Mouse (Mus musculus): Measurements from ENCODE around the gene Slc25a42. TPM values are rescaled to one million over a fixed set of nuclear protein-coding genes. Genes with fewer than 3 reads are reported as not detected.
A peak's percentile ranks its signal among the peaks of the same experiment; 100 is the strongest.

The Slc25a42 gene
- total RNA-seq, 2 experiments from 2014 or later, result 44.8 to 49.7 TPM

- DNase-seq, result no peak
Measured at GRCm38 (mm10) chr8:70214411-70214810, 2.3 kb upstream of the Slc25a42 start.

- DNase-seq, result no peak
Measured at GRCm38 (mm10) chr8:70211726-70212111, 386 bp downstream of the Slc25a42 start.

DNA sequence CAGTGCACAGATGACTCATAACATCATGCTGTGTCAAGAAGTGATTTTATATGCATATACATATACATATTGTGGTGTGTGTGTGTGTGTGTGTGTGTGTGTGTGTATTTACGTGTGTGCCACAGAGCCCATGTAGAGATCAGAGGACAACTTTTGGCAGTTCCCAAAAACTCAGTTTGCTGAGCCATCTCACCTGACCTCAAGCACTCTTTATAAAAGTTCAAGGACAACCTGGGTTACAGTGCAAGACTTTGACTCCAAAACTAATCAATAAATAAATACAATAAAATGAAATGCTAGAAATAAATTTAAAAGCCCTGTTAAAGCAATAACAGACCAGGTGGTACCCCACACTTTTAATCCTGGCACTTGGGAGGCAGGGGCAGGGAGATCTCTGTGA, 830 bp downstream of the Slc25a42 start:
- DNase-seq, result no peak

DNA sequence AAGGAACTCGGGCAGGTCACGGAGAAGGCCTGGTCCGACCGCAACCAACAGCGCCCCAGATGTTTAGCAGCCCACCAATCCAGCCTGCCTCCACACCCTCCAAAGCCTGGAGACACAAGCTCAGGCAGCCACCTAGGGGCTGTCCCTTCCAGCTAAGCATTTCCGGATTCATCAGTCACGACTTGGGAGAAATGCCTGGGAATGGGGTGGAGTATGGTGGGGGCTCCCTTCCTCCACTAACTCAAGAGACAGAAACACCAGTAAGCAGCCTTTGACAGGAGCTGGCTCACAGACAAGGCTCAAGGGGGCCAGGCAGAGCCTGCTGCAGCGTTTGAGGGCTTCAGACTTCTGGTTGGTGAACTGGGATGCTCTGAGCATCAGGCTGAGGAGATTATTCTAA, 1.6 kb downstream of the Slc25a42 start:
- DNase-seq, result no peak

GRCm38 (mm10) chr8:70208130-70208529, 4.0 kb downstream of the Slc25a42 start:
- DNase-seq, result no peak

GRCm38 (mm10) chr8:70204757-70205156, 7.3 kb downstream of the Slc25a42 start:
- no peak for DNase-seq

GRCm38 (mm10) chr8:70203072-70203471, 9.0 kb downstream of the Slc25a42 start:
- DNase-seq, result no peak

DNA sequence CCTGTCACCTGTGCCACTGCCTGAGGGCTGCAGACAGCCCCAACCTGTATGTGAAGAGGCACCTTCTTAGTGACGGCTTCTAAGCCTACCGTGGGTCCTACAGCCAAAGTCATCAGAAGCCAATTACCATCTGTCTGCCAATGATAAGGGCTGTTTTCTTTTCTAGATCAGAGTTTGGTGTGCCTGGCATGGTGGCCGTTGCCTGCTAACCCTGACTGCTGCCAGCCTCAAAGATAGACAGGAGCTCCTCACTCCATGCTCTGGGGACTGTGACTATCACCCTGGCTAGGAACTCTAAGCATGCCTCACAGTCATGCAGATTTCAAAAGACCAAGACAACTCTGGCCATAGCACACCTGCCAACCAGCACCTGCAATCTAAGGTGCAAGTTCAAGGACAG, 10.7 kb downstream of the Slc25a42 start:
- no peak for DNase-seq

- peak; percentile 65 to 68 for DNase-seq
Measured at GRCm38 (mm10) chr8:70200098-70200681, 11.9 kb downstream of the Slc25a42 start.

DNA sequence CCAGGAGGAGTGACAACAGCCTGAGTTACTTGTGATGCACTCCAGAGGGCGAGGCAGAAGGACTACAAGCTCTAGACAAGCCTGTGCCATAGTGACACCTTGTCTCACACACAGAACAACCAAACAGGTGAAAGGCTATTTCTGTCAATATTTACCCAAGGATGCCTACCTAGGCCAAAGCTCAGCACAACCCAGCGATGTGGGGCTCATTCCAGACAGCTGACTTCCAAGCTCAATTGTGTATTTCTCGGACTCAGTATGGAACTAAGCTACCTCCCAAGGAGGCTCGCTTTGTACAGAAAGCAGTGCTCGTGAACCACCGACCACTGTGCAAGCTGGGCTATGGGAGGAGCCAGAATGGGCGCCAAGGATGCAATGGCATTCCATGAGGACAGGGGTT, 14.5 kb downstream of the Slc25a42 start:
- no peak for DNase-seq

GRCm38 (mm10) chr8:70195762-70196161, 16.3 kb downstream of the Slc25a42 start:
- no peak for DNase-seq

DNA sequence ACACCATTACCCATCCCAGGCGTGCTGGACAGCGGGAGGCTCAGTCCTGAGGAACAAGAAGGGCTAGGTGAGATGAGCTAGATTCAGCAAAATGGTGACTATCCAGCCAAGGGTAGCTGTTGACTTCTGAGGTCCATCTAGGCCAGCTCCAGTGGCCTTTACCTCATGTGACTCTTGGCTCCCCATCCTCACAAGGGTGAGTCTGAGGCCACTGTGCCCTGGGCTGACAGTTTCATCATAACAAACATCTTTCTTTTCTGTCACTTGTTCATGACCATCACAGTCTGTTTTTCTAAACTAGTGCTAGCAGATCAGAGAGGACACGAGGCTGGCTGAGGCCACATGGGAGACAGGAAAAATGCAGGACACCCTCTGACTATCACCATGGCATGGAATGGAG, 17.9 kb downstream of the Slc25a42 start:
- no peak for DNase-seq

DNA sequence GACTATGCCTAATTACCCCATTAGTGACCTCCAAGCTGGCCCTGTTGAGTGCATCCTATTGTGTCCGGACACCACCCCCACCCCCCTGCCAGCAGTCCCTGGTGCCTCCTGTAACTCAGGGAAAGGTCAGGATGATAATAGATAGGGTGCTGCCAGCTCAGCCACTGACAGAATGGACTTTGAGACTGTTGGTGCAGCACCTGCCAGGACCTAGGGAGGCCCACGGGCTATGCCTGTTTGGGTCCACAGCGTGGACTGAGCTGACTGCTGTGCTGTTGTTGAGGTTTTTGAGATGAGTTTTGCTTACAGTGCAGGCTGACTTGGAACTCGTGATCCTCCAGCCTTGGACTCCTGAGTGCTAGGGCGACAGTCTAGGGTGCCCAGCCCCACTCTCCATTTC, 18.9 kb downstream of the Slc25a42 start:
- DNase-seq, result no peak

DNA sequence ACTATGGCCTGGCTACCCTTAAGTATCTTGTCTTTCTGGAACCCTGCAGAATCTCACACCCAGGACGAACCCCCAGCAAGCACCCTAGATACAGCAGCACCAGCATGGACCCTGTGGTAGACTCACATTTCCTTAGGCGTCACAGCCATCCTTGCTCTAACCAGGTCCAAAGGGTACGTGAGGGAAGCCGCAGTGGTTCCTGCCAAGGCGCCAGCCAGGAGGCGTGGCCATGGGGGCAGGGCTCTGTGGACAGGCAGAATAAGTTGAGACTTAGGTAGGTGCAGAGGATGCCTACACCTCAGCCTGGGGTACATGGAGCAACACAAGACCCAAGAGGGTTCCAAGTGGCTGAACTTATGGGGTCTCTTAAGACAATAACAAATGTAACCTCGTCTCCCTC, 23.4 kb downstream of the Slc25a42 start:
- DNase-seq, result no peak

DNA sequence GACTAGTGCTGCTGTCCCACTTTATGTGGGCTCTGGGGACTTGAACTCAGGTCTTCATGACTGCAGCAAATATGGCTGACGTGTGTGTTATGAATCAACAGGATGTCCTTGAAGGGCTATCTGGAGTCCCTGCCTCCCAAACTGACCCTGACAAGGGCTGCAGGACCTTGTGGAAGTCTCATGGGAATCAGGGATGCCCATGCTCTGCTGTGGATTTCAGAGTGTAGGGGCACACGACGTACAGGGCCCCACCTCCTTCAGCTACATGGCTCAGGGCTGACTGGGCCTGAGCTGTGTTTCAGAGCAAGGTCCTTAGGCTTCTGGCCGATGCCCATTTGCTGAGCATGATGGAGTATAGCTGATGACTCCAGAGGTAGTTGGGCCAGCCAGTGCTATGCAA, 28.9 kb downstream of the Slc25a42 start:
- DNase-seq, result no peak

GRCm38 (mm10) chr8:70181903-70182252, 30.2 kb downstream of the Slc25a42 start:
- DNase-seq, result no peak

DNA sequence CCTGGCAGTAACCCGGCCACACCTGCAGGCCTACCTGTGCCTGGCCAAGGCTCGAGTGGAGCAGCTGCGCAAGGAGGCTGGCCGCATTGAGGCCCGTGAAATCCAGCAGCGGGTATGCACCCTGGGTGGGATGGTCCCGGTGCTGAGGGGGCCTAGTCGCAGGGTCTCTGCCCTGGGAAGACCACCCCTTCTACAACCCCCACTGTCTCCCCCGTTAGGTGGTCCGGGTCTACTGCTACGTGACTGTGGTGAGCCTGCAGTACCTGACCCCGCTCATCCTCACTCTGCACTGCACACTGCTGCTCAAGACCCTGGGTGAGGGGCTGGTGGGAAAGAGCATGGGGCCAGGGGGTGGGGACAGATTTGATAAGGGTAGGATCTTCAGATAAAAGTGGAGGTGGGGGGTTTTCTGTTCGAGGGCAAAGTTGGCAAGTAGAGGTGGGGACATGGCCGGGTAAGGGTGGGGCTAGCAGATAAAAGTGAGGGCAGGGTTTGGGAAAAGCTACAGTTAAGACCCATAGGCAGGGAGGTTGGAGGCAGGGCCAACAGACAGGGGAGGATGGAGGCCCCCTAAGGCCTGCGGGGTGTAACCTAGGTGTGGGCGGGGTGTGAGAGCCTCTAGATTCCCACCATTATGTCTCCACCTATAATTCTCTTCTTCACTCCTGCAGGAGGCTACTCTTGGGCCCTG, 30.7 kb downstream of the Slc25a42 start:
- DNase-seq, result no peak

DNA sequence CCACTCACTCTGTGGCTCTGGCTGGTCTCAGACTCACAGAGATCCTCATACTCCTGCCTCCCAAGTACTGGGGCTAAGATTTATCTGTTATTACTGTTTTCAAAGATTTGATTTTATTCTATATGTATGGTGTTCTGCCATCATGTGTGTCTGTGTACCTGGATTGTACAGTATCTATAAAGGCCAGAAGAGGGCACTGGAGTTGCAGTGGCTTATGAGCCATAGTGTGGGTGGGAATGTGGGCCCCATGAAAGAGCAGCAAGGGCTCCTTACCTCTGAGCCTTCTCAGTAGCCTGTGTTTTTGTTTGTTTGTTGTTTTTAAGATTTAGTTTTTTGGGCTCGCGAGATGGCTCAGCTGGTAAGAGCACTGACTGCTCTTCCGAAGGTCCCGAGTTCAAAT, 33.0 kb downstream of the Slc25a42 start:
- no peak for DNase-seq

GRCm38 (mm10) chr8:70178231-70178630, 33.9 kb downstream of the Slc25a42 start:
- no peak for DNase-seq

DNA sequence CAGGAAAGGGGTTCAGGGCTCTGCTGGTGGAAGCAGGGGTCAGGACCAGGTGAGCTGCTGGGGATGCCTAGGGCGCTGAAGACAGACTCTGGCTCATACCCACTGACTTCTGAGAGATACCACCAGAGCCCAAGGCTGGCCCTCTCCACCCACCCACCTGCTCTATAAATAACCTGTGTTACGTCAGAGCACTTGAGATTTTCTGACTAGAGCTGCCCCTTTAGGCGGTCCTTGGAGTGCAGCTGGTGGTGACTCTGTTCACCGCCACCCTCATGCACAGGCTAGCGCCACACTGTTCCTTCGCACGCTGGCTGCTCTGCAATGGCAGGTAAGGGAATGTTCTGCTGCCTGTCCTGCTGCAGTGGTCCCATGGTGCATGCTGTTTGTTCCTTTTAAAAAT, 38.0 kb downstream of the Slc25a42 start:
- no peak for DNase-seq

DNA sequence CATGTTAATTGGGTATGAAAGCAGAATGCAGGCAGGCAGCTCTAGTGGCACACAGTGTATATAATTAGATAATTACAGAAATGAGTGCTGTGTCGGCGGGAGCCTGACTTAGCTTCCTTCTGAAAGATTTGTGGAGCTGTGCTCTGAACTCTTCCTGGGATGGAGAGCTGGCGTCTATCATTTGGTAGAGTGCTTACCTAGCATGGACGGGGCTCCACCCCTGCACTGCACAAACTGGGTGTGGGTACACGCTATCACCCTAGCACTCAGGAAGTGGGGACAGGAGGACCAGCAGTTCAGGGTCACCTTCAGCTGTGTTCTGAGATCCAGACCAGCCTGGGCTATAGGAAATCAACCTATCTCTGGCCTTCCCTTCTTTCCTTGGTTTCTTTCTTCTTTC, 38.8 kb downstream of the Slc25a42 start:
- DNase-seq, result no peak

GRCm38 (mm10) chr8:70172043-70172681, 39.9 kb downstream of the Slc25a42 start, which contains the start of gene Tmem161a:
Gene Tmem161a, plus strand, starts transcription at chr8:70172356.
- peak; percentile 90 for DNase-seq

- DNase-seq, result no peak
Measured at GRCm38 (mm10) chr8:70171240-70171639, 40.9 kb downstream of the Slc25a42 start.

DNA sequence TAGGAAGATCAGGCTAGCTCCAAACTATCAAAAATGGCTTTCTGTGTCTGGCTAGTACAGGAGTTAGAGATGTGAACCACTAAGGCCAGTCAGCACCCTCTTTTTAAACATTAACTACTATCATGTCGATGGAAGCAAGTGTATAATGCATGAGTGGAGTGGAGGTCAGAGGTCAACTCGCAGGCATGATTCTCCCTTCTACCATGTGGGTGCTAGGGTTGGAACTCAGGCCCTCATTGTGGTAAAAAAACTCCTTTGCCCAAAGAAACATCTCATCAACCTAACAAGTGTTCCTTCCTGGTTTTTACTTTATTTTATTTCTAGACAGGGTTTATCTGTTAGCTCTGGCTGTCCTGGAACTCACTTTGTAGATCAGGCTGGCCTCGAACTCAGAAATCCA, 41.4 kb downstream of the Slc25a42 start:
- no peak for DNase-seq
